Mouse (Mus musculus): ENCODE measurements at regions not wholly inside any gene's neighbourhood (a gene's known extent, or its start where the extent isn't known, plus 50 kb on each side); places are given as distances from the start of the nearest gene placed in this dataset.

DNA sequence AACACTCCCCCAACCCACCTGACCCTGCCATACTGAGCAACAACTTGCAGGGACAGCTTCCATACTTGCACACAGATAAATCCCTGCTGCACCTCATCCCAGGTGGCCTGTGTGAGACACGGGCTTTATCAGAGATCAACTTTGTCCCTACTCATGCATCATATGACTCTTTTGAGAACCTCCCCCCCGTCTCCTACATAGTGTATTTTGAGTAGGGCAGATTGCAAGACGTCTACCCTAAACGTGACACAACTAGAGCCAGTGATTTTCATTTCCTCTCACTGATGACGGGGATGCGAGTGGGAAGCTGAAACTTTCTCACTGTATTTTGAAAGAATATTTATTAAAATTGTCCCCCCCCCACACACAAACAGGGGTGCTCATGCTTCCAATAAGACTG, 107.8 kb downstream of the Maf start:
- H3K4me3 ChIP-seq (replicated peaks; ENCODE audit: low read depth, low read length) = no peak overlapping the region
- no peaks in the 10 kb centered on the region for H3K36me3 ChIP-seq (ENCODE audit: insufficient read depth, low read length)
- H3K9me3 ChIP-seq (replicated peaks; ENCODE audit: low read length) = no peaks in the 10 kb centered on the region
- H3K4me2 ChIP-seq (ENCODE audit: low read length) = no peak overlapping the region
- no peaks in the 10 kb centered on the region for H3K4me1 ChIP-seq (replicated peaks; ENCODE audit: insufficient read depth, low read length)
- WGBS = 85% methylated on average over 6 of the region's 6 CpGs
- ATAC-seq (replicated peaks; ENCODE audit: low FRiP score, low read depth) (no peak), DNase-seq (ENCODE audit: low spot score) (no peak)
- no peak overlapping the region for H3K9ac ChIP-seq (ENCODE audit: low read depth, low read length)
- no peak for TF ChIP-seq CTCF (IDR thresholded peaks at IDR 0.05; ENCODE audit: low read depth)
- no peak overlapping the region for H3K27ac ChIP-seq
- H3K27me3 ChIP-seq (ENCODE audit: insufficient read depth, low read length) = no peaks in the 10 kb centered on the region

DNA sequence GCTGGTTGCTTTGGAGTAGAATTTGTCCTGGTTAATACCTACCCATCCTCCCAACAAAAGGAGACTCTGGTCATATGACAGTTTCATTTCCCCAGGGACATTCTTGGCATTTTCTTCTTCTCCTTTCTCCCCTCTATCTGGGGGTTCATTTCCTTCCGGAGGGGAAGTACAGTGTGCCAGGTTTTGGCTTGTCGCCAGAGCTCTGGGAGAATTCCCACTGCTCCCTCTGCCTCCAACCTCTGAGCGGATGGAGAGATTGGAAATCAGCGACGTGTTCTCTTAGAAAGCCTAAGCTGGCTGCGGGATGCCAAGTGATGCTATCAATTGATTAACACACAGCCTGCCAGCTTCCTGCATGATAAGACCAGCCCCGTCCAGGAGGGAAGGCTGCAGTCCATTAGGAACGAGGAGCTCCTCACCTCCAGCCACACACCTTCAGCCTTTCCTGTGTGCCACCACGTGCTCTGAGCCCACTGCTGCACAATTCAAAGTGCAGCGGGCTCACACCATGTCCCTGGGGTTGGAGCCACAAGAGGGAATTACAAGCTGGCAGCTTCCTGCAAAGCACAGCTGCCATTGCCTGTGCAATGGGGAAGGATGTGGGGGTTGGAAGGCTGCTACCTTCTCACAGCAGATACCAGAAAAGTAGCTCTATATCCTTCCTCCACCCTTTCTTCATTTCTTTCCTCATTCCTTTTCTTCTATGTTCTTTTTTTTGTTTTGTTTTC, 110.2 kb downstream of the Maf start:
- Histone ChIP-seq H3K27ac (no peak overlapping the region), H3K36me3 (ENCODE audit: insufficient read depth, low read length) (no peaks in the 10 kb centered on the region), H3K4me1 (replicated peaks; ENCODE audit: insufficient read depth, low read length) (no peaks in the 10 kb centered on the region), H3K27me3 (ENCODE audit: insufficient read depth, low read length) (no peaks in the 10 kb centered on the region), H3K4me2 (ENCODE audit: low read length) (no peak overlapping the region), H3K4me3 (replicated peaks; ENCODE audit: low read depth, low read length) (no peak overlapping the region), H3K9ac (ENCODE audit: low read depth, low read length) (no peak overlapping the region), H3K9me3 (replicated peaks; ENCODE audit: low read length) (no peaks in the 10 kb centered on the region)
- TF ChIP-seq CTCF (IDR thresholded peaks at IDR 0.05; ENCODE audit: low read depth) = no peak
- WGBS = 48% methylated on average over 10 of the region's 10 CpGs
- ATAC-seq (replicated peaks; ENCODE audit: low FRiP score, low read depth) (no peak), DNase-seq (ENCODE audit: low spot score) (peak; percentile 2)

DNA sequence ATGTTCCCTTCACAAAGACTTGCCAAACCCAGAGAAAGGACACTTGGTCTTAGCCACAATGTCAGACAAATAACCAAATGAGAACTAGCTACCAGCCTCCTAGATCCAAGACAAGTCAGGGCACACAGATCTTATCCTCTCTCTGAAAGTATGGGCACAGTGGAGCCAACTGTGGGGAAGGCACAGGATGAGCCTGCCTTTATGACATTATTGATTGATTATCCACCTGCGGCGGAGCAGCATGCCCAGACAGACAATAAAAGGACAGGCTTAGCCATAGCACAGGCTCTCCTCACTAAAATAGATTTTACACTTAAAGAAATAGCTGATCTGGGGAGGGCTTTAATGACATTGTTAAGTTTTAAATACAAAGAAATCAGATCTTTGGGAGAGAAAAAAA, 117.9 kb downstream of the Maf start:
- Histone ChIP-seq H3K36me3 (ENCODE audit: insufficient read depth, low read length) (no peaks in the 10 kb centered on the region), H3K27ac (no peak overlapping the region), H3K4me1 (replicated peaks; ENCODE audit: insufficient read depth, low read length) (no peaks in the 10 kb centered on the region), H3K9me3 (replicated peaks; ENCODE audit: low read length) (no peaks in the 10 kb centered on the region), H3K9ac (ENCODE audit: low read depth, low read length) (no peak overlapping the region), H3K4me2 (ENCODE audit: low read length) (no peak overlapping the region), H3K27me3 (ENCODE audit: insufficient read depth, low read length) (no peaks in the 10 kb centered on the region), H3K4me3 (replicated peaks; ENCODE audit: low read depth, low read length) (no peak overlapping the region)
- DNase-seq (ENCODE audit: low spot score) = no peak
- no peak for TF ChIP-seq CTCF (IDR thresholded peaks at IDR 0.05; ENCODE audit: low read depth)
- ATAC-seq (replicated peaks; ENCODE audit: low FRiP score, low read depth) = no peak
- WGBS = 88% methylated on average over 2 of the region's 2 CpGs

DNA sequence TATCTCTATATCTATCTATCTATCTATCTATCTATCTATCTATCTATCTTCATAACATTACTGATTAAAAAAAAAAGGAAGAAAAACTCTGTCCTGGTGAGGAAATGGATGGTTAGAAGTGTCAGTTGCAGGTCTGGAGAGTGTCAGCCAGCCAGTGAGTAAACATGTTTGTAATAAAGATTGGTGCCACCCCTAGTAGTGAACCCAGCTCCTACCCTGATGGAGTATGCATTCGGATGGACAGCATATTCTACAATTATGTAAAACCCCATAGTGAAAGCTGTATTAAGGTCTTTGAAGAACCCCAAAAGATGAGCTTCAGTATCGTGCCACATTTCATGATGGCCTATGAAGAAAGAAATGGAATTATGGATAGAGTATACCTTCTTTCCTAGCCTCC, 118.5 kb downstream of the Maf start:
- H3K4me1 ChIP-seq (replicated peaks; ENCODE audit: insufficient read depth, low read length) = no peaks in the 10 kb centered on the region
- no peaks in the 10 kb centered on the region for H3K9me3 ChIP-seq (replicated peaks; ENCODE audit: low read length)
- H3K9ac ChIP-seq (ENCODE audit: low read depth, low read length) = no peak overlapping the region
- H3K27ac ChIP-seq = no peak overlapping the region
- ATAC-seq (replicated peaks; ENCODE audit: low FRiP score, low read depth) (no peak), DNase-seq (ENCODE audit: low spot score) (no peak)
- no peak for TF ChIP-seq CTCF (IDR thresholded peaks at IDR 0.05; ENCODE audit: low read depth)
- WGBS = 96% methylated on average over 2 of the region's 2 CpGs
- no peaks in the 10 kb centered on the region for H3K27me3 ChIP-seq (ENCODE audit: insufficient read depth, low read length)
- no peak overlapping the region for H3K4me2 ChIP-seq (ENCODE audit: low read length)
- no peak overlapping the region for H3K4me3 ChIP-seq (replicated peaks; ENCODE audit: low read depth, low read length)
- H3K36me3 ChIP-seq (ENCODE audit: insufficient read depth, low read length) = no peaks in the 10 kb centered on the region

DNA sequence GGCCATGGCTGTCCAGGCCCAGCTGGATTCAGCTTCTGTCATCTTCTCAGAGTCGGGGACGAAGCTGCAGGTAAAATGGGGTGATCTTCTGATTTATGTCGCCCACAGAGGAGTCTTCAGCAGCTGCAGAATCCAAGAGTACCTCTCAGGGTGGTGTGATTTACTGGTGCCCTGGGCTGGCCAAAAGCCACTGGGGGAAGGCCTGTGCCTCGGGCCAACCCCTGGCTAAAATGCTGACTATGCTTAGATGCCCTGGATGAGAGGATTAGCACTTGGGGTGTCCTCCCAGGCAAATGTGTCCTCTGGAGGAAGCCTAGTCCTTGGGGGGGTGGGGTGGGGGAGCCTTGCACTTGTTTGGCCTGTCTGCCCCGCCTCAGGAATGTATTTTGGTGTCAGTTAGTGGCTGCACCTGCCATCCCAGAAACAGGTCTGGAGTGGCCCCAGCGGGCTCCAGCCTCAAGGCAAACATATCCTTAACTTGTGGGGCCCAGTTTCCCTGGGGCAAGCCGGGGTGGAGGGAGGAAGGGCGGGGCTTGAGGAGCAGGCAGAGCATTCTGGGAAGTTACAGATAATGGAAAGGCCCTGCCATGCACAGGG, 123.2 kb downstream of the Maf start:
- Histone ChIP-seq H3K27ac (no peak overlapping the region), H3K9me3 (replicated peaks; ENCODE audit: low read length) (no peaks in the 10 kb centered on the region), H3K36me3 (ENCODE audit: insufficient read depth, low read length) (no peaks in the 10 kb centered on the region), H3K4me3 (replicated peaks; ENCODE audit: low read depth, low read length) (no peak overlapping the region), H3K4me1 (replicated peaks; ENCODE audit: insufficient read depth, low read length) (no peaks in the 10 kb centered on the region), H3K4me2 (ENCODE audit: low read length) (no peak overlapping the region), H3K27me3 (ENCODE audit: insufficient read depth, low read length) (no peaks in the 10 kb centered on the region), H3K9ac (ENCODE audit: low read depth, low read length) (no peak overlapping the region)
- 70% methylated on average over 8 of the region's 8 CpGs for WGBS
- ATAC-seq (replicated peaks; ENCODE audit: low FRiP score, low read depth) = no peak
- no peak for DNase-seq (ENCODE audit: low spot score)
- no peak for TF ChIP-seq CTCF (IDR thresholded peaks at IDR 0.05; ENCODE audit: low read depth)

GRCm38 (mm10) chr8:115583221-115583620, 124.4 kb downstream of the Maf start:
- Histone ChIP-seq H3K4me1 (replicated peaks; ENCODE audit: insufficient read depth, low read length) (no peaks in the 10 kb centered on the region), H3K36me3 (ENCODE audit: insufficient read depth, low read length) (no peaks in the 10 kb centered on the region), H3K9ac (ENCODE audit: low read depth, low read length) (no peak overlapping the region), H3K4me3 (replicated peaks; ENCODE audit: low read depth, low read length) (no peak overlapping the region), H3K27ac (no peak overlapping the region), H3K4me2 (ENCODE audit: low read length) (no peak overlapping the region), H3K9me3 (replicated peaks; ENCODE audit: low read length) (no peaks in the 10 kb centered on the region), H3K27me3 (ENCODE audit: insufficient read depth, low read length) (no peaks in the 10 kb centered on the region)
- no peak for TF ChIP-seq CTCF (IDR thresholded peaks at IDR 0.05; ENCODE audit: low read depth)
- 83% methylated on average over 5 of the region's 5 CpGs for WGBS
- DNase-seq (ENCODE audit: low spot score) (no peak), ATAC-seq (replicated peaks; ENCODE audit: low FRiP score, low read depth) (no peak)
